Mouse (Mus musculus) kidney, postnatal 14 days (tissue): ENCODE data around the gene Sept3.
A peak's percentile ranks its signal among the peaks of the same experiment; 100 is the strongest.
"Not testable (repeated sequence)": the region's sequence is repeated elsewhere in the genome, so short reads cannot be mapped to it uniquely, and the experiment has no call there.

ENCODE experiments used
- DNase-seq: peaks from one replicate; pipeline ENCODE4 v3.0.0; 2022; ENCODE audit warnings: mixed read lengths

Gene Sept3

GRCm38 (mm10) chr15:82274593-82274926 lies at the start of gene Sept3:
Gene Sept3 (plus strand): TSS chr15:82274893.
- no peak for DNase-seq

DNA sequence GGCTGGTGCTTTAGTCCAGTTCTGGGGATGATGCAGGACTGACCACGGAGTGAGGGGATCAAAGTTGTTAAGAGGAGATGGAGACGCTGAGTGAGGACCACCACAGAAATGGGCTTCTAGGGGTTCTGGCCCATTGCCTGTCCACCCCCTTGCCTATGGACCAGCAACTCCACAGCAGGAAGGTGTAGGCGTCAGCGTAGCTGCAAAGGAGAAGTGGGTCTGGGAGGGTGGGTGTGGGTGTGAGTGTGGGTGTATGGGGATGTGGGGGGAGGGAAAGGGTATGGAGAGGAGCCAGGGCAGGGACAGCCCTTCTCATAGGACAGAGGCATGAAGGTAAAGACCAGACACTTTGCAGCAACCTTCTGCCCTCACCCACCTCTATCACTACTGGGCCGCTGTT lies 48.9 kb upstream of the Sept3 start:
- DNase-seq = no peak

GRCm38 (mm10) chr15:82229542-82230045 lies 45.1 kb upstream of the Sept3 start:
- no peak for DNase-seq

GRCm38 (mm10) chr15:82230098-82230611 lies 44.5 kb upstream of the Sept3 start:
- no peak for DNase-seq

- DNase-seq = no peak
Observed at GRCm38 (mm10) chr15:82231100-82231499, 43.6 kb upstream of the Sept3 start.

- DNase-seq = no peak
Observed at GRCm38 (mm10) chr15:82231591-82232378, 42.9 kb upstream of the Sept3 start.

- no peak for DNase-seq
Observed at GRCm38 (mm10) chr15:82232651-82233050, 42.0 kb upstream of the Sept3 start.

GRCm38 (mm10) chr15:82235661-82236060 lies 39.0 kb upstream of the Sept3 start:
- no peak for DNase-seq

GRCm38 (mm10) chr15:82236565-82236964 lies 38.1 kb upstream of the Sept3 start:
- DNase-seq = peak; percentile 87

DNA sequence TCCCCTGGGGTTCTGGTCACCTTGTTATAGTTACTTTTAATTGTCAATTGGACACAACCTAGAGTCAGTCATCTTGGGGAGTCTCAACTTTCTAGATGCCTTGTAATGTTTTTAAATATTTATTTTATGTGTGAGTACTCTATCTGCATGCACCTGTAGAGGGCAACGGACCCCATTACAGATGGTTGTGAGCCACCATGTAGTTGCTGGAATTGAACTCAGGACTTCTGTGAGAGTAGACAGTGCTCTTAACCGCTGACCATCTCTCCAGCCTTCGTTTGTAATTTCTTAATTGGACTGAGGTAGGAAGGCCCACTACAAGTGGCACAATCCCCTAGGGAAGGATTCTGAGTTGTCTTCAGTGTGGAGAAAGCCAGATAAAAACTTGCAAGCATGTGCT lies 31.4 kb upstream of the Sept3 start:
- DNase-seq = no peak

GRCm38 (mm10) chr15:82243742-82244114 lies 31.0 kb upstream of the Sept3 start:
- DNase-seq = no peak

GRCm38 (mm10) chr15:82244115-82244804 lies 30.4 kb upstream of the Sept3 start, which contains the start of gene Cenpm:
Gene Cenpm (minus strand): TSS chr15:82244748.
- peak; percentile 95 for DNase-seq

DNA sequence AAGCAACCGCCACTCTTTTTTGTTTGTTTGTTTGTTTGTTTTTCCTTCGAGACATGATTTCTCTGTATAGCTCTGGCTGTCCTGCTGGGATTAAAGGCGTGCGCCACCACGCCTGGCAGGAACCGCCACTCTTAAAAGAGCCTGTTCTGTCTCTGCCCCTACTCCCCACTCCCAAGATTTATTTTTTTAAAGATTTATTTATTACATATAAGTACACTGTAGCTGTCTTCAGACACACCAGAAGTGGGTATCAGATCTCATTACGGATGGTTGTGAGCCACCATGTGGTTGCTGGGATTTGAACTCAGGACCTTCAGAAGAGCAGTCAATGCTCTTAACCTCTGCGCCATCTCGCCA lies 29.9 kb upstream of the Sept3 start:
- not testable (repeated sequence) for DNase-seq

GRCm38 (mm10) chr15:82247131-82247776 lies 27.4 kb upstream of the Sept3 start:
- no peak for DNase-seq

- DNase-seq = no peak
Observed at GRCm38 (mm10) chr15:82251579-82251978, 23.1 kb upstream of the Sept3 start.

DNA sequence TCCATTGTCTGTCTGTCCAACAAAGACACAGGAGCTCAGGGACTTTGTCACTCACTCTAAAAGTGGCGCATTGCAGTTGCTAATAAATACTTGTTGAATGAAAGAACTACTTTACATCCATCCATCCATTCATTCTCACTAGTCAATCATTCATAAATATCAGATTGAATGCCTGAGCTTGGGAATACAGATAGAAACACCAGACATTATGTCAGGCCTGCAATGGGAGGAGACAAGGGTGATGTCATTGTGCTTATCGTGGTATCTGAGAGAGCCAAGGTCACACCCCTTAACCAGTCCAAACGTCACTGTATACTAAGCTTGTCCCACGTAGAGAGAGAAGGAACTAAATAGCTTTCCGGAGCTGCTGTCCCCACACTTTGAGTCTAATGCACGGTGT lies 22.6 kb upstream of the Sept3 start, which contains the start of gene 1500009C09Rik:
Gene 1500009C09Rik, plus strand, starts transcription at position 301 of the 400 bp plus-strand sequence.
- no peak for DNase-seq

DNA sequence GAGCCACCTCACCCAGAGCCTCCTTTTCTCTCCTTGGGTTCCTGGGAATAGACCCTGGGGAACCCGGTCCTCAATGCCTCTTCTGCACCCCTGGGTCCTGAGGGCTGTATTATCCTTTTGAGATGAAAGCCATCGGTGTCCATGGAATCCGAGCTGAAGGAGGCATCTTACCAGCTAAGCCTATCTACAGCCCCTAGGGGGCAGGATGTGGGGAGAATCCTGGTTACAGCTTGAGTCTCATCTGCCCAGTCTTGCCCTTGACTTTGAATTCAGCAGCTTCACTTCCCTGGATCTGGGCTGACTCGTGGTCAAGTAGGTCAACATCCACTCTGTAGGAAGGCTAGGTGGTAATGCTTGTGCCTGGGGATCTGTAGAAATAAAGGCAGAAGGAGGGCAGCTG lies 19.4 kb upstream of the Sept3 start:
- no peak for DNase-seq

DNA sequence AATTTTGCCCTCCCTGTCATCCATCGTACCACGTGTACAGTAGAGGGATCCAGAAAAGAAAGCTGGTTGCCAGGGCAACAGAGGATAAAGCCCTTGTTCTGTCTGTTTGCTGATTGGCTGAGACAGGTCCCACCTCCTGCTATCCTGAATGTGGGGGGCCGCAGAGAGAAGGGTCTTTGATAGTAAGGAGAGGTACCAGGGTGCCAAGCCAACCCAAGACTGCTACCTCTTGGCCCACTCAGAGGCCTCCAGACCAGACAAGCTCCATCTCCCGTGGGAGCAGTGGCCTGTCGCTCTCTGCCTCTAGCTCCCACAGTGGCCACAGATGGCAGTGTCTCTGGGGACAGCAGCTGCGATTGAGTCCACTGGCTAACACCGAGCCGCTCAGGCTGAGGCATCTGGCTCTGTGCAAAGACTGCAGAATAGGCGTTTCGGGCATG lies 18.7 kb upstream of the Sept3 start:
- no peak for DNase-seq

DNA sequence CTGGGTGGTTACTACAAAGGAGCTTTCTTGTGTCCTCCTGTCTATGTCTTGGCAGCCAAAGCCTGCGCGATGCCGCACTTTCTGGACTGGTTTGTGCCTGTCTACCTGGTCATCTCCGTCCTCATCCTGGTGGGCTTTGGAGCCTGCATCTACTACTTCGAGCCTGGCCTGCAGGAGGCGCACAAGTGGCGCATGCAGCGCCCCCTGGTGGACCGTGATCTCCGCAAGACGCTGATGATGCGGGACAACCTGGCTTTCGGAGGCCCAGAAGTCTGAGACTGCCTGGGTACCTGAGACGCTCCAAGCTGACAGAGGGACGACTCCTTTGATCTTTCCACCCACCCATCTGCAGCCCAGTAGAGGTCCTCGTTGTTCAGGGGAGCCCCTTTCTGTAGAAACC lies 15.2 kb upstream of the Sept3 start:
- peak; percentile 69 for DNase-seq

DNA sequence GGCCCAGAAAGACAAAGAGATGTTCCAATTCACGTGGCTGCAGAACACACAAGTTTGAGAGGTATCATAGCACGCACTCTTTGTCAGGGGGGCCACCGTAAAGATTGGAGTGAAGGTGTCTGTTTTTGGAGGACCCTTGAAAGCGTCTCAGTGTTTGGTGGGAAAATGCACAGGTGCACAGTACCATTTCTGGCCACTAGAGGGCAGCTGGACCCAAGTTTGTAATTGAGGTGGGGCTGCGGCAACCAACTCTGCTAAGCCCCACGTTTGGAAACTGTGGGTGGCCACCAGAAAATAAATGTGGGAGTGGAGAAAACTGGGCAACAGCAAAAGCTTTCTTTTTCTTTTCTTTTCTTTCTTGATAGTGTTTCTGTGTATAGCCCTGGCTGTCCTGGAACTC lies 8.3 kb upstream of the Sept3 start:
- peak; percentile 54 for DNase-seq

DNA sequence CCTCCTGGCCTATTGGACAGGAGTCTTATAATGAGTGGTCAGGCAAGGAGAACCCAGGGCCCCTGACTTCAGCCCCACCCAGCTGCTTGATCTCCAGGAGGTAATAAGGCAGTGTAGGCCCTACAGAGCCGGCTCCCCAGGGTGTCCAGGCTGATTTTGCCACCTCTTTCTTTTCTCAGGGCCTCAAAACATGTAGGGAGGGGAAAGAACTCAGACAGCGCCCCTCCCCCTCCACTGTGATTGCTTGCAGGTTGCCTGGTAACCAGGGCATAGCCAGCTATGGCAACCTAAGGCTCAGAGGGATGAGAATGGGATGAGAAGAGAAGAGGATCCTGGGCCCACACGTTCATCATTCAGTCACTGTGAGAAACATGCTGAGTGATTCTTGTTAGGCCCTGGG lies 6.5 kb upstream of the Sept3 start:
- no peak for DNase-seq

- DNase-seq = no peak
Observed at GRCm38 (mm10) chr15:82268783-82269182, 5.9 kb upstream of the Sept3 start.

- DNase-seq = peak; percentile 56
Observed at GRCm38 (mm10) chr15:82271201-82271600, 3.5 kb upstream of the Sept3 start.
